Mouse (Mus musculus) G1E-ER4 (cell line): ENCODE data around the gene Elf3. TPM values are rescaled to one million over a fixed set of nuclear protein-coding genes. Genes with fewer than 3 reads are reported as not detected.
A peak's percentile ranks its signal among the peaks of the same experiment; 100 is the strongest.

Experiments used
- GATA1 ChIP-seq: IDR thresholded peaks from one replicate; pipeline ENCODE4 v1.8.0; 2012; ENCODE audit warnings: low read length, inconsistent platforms
- polyA plus RNA-seq: library from polyadenylated mRNA; stranded (reverse); fragments of >175 nt; gene quantifications from 2 replicates; pipeline ENCODE4 v1.2.3, GENCODE M21; 2012

Elf3 gene
- polyA plus RNA-seq, 1 experiment = not detected

DNA sequence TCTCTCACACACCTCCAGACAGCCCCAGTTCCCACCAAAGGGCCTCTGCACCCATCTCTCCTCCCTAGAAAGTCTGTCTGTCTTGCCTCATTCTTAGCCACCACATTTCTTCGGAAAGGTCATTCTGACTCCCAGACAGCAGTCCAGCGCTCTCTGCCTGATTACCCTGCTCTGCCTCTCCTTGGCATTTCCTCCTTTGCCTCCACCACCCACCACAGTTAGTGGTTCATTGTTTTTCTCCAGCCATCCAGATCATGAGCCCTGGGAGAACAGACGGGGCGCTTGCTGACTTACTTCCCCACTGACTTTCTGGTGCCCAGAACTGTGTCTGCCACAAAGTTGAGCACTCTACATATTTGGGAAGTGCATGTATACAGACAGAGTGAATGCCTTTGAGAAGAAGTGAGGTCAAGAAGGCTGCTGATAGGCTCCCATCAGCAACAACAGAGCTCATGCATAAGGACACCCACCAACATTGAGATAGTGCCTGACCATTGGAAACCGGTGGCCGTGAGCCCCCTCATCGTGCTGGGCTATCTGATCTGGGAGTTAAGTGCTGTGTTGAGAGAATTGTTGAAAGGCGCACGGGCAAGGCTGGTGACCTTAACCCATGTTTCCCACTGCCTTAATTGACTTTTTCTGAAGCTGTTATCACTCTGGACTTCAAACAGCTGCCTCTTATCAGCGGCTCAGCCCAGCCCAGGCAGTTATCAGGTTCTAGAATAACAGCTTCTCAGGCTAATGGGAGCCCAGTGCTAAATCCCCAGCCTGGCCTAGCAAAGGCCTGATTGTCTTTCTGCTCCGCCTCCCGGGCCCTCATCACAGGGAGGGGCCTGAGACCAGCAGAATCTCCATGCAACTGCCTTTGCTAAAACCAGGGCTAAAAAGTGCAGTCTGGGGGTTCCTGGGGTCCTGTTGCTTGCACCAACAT lies 53.9 kb downstream of the Elf3 start:
- TF ChIP-seq GATA1 = peak; percentile 88

Other genes starting within 250 kb of the Elf3 start
- 0.16 and 0.17 TPM in 2 replicates for gene Lgr6, start 153.3 kb downstream of the Elf3 start, polyA plus RNA-seq
- 323 and 358 TPM in 2 replicates for gene Ptpn7, start 125.9 kb downstream of the Elf3 start, polyA plus RNA-seq
- 71.9 and 78.5 TPM in 2 replicates for gene Arl8a, start 111.7 kb downstream of the Elf3 start, polyA plus RNA-seq
- not detected in 2 replicates for gene Gpr37l1, start 90.9 kb downstream of the Elf3 start, polyA plus RNA-seq
- not detected in 2 replicates for gene Rnpep, start 25.5 kb upstream of the Elf3 start, polyA plus RNA-seq
- gene Timm17a, start 55.2 kb upstream of the Elf3 start, polyA plus RNA-seq = 6.6 and 7.1 TPM in 2 replicates
- not detected in 2 replicates for gene Lmod1, start 66.2 kb upstream of the Elf3 start, polyA plus RNA-seq
- 0.05 TPM in 1 of 2 replicates, not detected in the other for gene Shisa4, start 116.7 kb upstream of the Elf3 start, polyA plus RNA-seq
- gene Ipo9, start 171.9 kb upstream of the Elf3 start, polyA plus RNA-seq = 15.8 and 17.2 TPM in 2 replicates